Mouse (Mus musculus) neutrophil, adult 59 days (primary cell): Measurements from ENCODE around the gene Gfy. TPM values are rescaled to one million over a fixed set of nuclear protein-coding genes. Genes with fewer than 3 reads are reported as not detected.

Experiments used
- total RNA-seq, 2 experiments: library from RNA; stranded (reverse); gene quantifications; 1 replicate in 1 of 2; 2 replicates in 1 of 2; pipeline ENCODE4 v1.2.4; 2023

Gfy gene
- total RNA-seq, result not detected

GRCm38 (mm10) chr7:45179469-45179868 is at the start of gene Gfy:
Gene Gfy (minus strand): TSS chr7:45179569.

GRCm38 (mm10) chr7:45215673-45216441 is 36.5 kb upstream of the Gfy start, which contains the start of gene Tead2:
Gene Tead2 (plus strand): TSS chr7:45215753.

GRCm38 (mm10) chr7:45211851-45212251 is 32.5 kb upstream of the Gfy start, which contains the start of gene Dkkl1:
Gene Dkkl1 (minus strand): TSS chr7:45212147.

GRCm38 (mm10) chr7:45204380-45205143 is 25.2 kb upstream of the Gfy start, which contains the start of gene Ccdc155:
Gene Ccdc155 (minus strand): TSS chr7:45204892.

GRCm38 (mm10) chr7:45180896-45181477 is 1.6 kb upstream of the Gfy start, which contains the start of gene Pth2:
Gene Pth2 (plus strand): TSS chr7:45180995.

GRCm38 (mm10) chr7:45163735-45164490 is 15.5 kb downstream of the Gfy start, which contains the start of gene Slc17a7:
Gene Slc17a7 (plus strand): TSS chr7:45163949.

DNA sequence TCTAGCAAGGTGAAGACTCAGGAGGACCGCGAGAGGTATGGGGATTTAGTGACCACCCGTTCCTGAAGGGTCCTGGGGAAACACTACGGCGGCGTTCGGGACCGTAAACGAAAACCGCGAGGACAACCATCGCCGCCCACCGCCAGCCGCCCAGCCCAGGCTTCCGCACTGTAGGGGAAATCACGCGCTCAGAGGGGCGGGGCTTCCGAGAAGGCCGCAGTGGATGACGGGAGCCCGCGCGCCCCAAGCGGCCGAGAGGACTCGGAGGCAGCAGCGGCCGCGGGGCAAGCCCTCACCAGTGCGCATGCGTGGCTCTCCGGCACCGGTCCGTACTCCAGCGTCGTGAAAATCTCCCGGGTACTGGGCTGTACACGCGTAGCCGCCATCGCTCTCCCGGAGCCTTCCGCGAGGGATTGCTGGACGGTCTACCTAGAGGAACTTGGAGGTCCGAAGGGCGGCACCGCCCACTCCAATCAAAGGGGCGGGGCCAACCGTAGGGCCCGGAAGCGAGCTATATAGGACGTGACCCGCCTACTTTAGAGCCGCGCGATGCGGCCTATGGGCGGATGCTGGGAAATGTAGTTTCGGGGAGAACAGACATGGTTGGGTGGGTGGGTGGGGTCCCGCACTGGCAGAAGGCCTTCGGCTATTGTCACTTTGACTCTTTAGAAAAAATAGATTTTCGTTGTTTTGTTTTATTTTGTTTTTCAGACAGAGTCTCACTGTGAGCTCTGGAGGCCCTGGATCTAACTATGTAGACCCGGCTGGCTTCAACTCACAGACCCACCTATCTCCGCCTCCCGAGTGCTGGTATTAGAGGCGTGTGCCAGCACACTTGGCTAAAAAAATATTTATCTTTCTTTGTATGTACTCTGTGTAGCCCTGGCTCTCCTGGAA is 25.0 kb downstream of the Gfy start, which contains the start of the genes Pih1d1 and Aldh16a1:
TSS of gene Pih1d1 (plus strand) at position 208 of the 897 bp plus-strand sequence.
TSS of gene Aldh16a1 (minus strand) at position 489 of the 897 bp plus-strand sequence.

GRCm38 (mm10) chr7:45135993-45136567 is 43.3 kb downstream of the Gfy start, which contains the start of the genes Gm45713 and Flt3l:
Gene Gm45713 (minus strand): TSS chr7:45136231.
Gene Flt3l (minus strand): TSS chr7:45136432.

GRCm38 (mm10) chr7:45128624-45129246 is 50.6 kb downstream of the Gfy start, which contains the start of gene Rpl13a:
Gene Rpl13a (minus strand): TSS chr7:45128761.

Other genes starting within 250 kb of the Gfy start
- gene Tsks, start 236.4 kb downstream of the Gfy start, total RNA-seq, result not detected
- under 1 TPM; 0.33 to 0.53 TPM for gene Cpt1c, start 204.7 kb downstream of the Gfy start, total RNA-seq
- gene Prmt1, start 193.0 kb downstream of the Gfy start, total RNA-seq, result 10 to 100 TPM; 79.2 to 80.4 TPM
- 10 to 100 TPM; 55.8 to 60.1 TPM for gene Irf3, start 181.9 kb downstream of the Gfy start, total RNA-seq
- gene Bcl2l12, start 180.9 kb downstream of the Gfy start, total RNA-seq, result 10 to 100 TPM in 1 of 2 experiments, 1 to 10 TPM in 1; 9.3 to 14.3 TPM
- 10 to 100 TPM; 57.7 to 58.5 TPM for gene Scaf1, start 163.2 kb downstream of the Gfy start, total RNA-seq
- gene Rras, start 161.6 kb downstream of the Gfy start, total RNA-seq, result 10 to 100 TPM; 13.6 to 16.8 TPM
- 10 to 100 TPM; 22.7 to 23.8 TPM for gene Prr12, start 126.7 kb downstream of the Gfy start, total RNA-seq
- 10 to 100 TPM; 31.4 to 34.3 TPM for gene Nosip, start 117.1 kb downstream of the Gfy start, total RNA-seq
- gene Prrg2, start 116.9 kb downstream of the Gfy start, total RNA-seq, result 10 to 100 TPM; 14.5 to 15.6 TPM
- gene Rcn3, start 87.3 kb downstream of the Gfy start, total RNA-seq, result 1 to 10 TPM in 1 of 2 experiments, under 1 TPM in 1; 0.79 to 2.8 TPM
- 10 to 100 TPM; 15.6 to 23.0 TPM for gene Fcgrt, start 75.7 kb downstream of the Gfy start, total RNA-seq
- 1,000 to 10,000 TPM in 1 of 2 experiments, 100 to 1,000 TPM in 1; 885 to 1,040 TPM for gene Rps11, start 55.1 kb downstream of the Gfy start, total RNA-seq
- gene Rpl13a, start 50.8 kb downstream of the Gfy start, total RNA-seq, result 1,000 to 10,000 TPM; 1,010 to 1,095 TPM
- gene Gm45713, start 43.3 kb downstream of the Gfy start, total RNA-seq, result not detected
- gene Flt3l, start 43.1 kb downstream of the Gfy start, total RNA-seq, result 10 to 100 TPM; 23.6 to 24.1 TPM
- gene Pih1d1, start 25.3 kb downstream of the Gfy start, total RNA-seq, result 10 to 100 TPM; 40.2 to 48.4 TPM
- gene Aldh16a1, start 25.0 kb downstream of the Gfy start, total RNA-seq, result 100 to 1,000 TPM in 1 of 2 experiments, 10 to 100 TPM in 1; 79.9 to 118 TPM
- not detected for gene Slc17a7, start 15.6 kb downstream of the Gfy start, total RNA-seq
- gene Pth2, start 1.4 kb upstream of the Gfy start, total RNA-seq, result not detected
- gene Ccdc155, start 25.3 kb upstream of the Gfy start, total RNA-seq, result under 1 TPM in 1 of 2 experiments, not detected in 1; 0.20 TPM
- gene Dkkl1, start 32.6 kb upstream of the Gfy start, total RNA-seq, result under 1 TPM; 0.58 to 0.95 TPM
- not detected for gene Tead2, start 36.2 kb upstream of the Gfy start, total RNA-seq
- gene Cd37, start 59.5 kb upstream of the Gfy start, total RNA-seq, result 100 to 1,000 TPM; 351 to 377 TPM
- under 1 TPM; 0.31 to 0.78 TPM for gene Slc6a16, start 61.5 kb upstream of the Gfy start, total RNA-seq
- gene Slc6a21, start 97.9 kb upstream of the Gfy start, total RNA-seq, result under 1 TPM in 1 of 2 experiments, not detected in 1; 0.33 TPM
- 1 to 10 TPM; 3.5 to 4.6 TPM for gene Trpm4, start 154.2 kb upstream of the Gfy start, total RNA-seq
- not detected for gene Hrc, start 155.7 kb upstream of the Gfy start, total RNA-seq
- gene Ppfia3, start 187.4 kb upstream of the Gfy start, total RNA-seq, result not detected
- not detected for gene Lin7b, start 191.0 kb upstream of the Gfy start, total RNA-seq
- gene Snrnp70, start 216.2 kb upstream of the Gfy start, total RNA-seq, result 100 to 1,000 TPM; 286 to 302 TPM
- gene Kcna7, start 226.1 kb upstream of the Gfy start, total RNA-seq, result not detected
- gene Ntf5, start 234.1 kb upstream of the Gfy start, total RNA-seq, result not detected
- not detected for gene Lhb, start 241.3 kb upstream of the Gfy start, total RNA-seq